In the genomic region with DNA sequence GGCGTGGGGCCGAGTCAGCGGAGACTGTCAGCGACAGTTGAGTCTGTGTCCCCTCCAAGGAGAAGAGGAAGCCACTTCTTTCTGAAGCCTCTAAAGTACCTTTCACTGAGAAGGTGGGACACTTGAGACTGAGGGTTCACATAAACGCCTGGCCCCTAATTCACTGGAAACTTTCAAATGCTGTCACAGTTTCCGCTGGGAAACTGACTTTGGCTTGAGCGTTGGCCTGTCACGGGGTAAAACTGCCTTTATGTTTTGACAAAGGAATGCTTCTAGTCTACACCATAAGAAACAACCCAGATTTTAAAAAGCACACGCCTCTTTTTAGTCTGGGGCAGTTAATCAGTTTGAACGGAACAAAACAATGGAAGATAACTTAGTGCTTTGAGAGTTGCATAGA, we compare ENCODE assay signal across 1 mouse cellular context.
A peak's percentile ranks its signal among the peaks of the same experiment; 100 is the strongest.
TF ChIP-seq lines count a peak whose summit lies in the region.

No protein-coding gene starts in this region.

TF ChIP-seq in CH12.LX, 34 proteins besides CTCF, POLR2A, EP300 and RAD21 (continued from another document):
- TF ChIP-seq MXI1 (IDR thresholded peaks at IDR 0.05; ENCODE audit: low read depth, low read length) (no peak), IRF4 (IDR thresholded peaks at IDR 0.05; ENCODE audit: low read depth, low read length) (peak; percentile 56; the same call in 1 of the 2 replicates)
